Mouse (Mus musculus): Measurements from ENCODE around the gene Jazf1. TPM values are rescaled to one million over a fixed set of nuclear protein-coding genes. Genes with fewer than 3 reads are reported as not detected.

Jazf1 gene
- polyA plus RNA-seq, 1 experiment = 0.43 TPM

- Histone ChIP-seq H3K4me3 (ENCODE audit: extremely low read depth, insufficient read depth, insufficient read length) (no peak overlapping the region), H3K27me3 (ENCODE audit: control insufficient read depth, insufficient read depth, low read length) (no peaks in the 10 kb centered on the region), H3K4me1 (ENCODE audit: control insufficient read depth, insufficient read depth, insufficient read length) (no peaks in the 10 kb centered on the region; the same call in 1 of the 2 replicates), H3K36me3 (ENCODE audit: control insufficient read depth, insufficient read depth, low read length) (no peaks in the 10 kb centered on the region), H3K27ac (ENCODE audit: insufficient read depth, low read length) (no peak overlapping the region)
- no peak for DNase-seq (ENCODE audit: low read depth in 1 of 2, low spot score in 2 of 2)
- WGBS = 89% methylated on average over 9 of the region's 9 CpGs
- no peak for TF ChIP-seq POLR2A (IDR thresholded peaks at IDR 0.05; ENCODE audit: low read depth, low read length)
- TF ChIP-seq CTCF (IDR thresholded peaks at IDR 0.05; ENCODE audit: extremely low read depth, insufficient read depth, insufficient read length, insufficient replicate concordance) = no peak
Observed at GRCm38 (mm10) chr6:52861186-52861820, 207.1 kb downstream of the Jazf1 start.

DNA sequence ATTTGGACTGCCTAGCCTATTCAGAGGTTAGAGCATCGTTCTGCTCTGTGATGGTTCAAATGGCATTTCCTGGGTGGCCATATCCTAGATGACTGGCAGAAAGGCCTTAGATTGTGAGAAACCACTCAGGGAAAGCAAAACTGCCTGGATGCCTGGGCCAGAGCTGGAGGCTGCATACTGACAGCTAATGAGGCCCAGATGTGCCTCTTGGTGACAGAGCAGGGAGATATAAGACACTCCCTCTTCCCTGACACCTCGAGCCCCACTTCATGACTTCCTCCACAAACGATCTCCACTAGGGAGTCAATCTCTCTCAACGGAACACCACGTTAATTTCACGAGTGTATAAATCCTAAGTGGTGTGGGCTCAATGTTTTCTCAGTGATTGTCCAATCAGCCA lies 207.7 kb downstream of the Jazf1 start:
- Histone ChIP-seq H3K36me3 (ENCODE audit: control insufficient read depth, insufficient read depth, low read length) (no peaks in the 10 kb centered on the region), H3K4me1 (ENCODE audit: control insufficient read depth, insufficient read depth, insufficient read length) (no peaks in the 10 kb centered on the region; the same call in 1 of the 2 replicates), H3K4me3 (ENCODE audit: extremely low read depth, insufficient read depth, insufficient read length) (no peak overlapping the region), H3K27me3 (ENCODE audit: control insufficient read depth, insufficient read depth, low read length) (no peaks in the 10 kb centered on the region), H3K27ac (ENCODE audit: insufficient read depth, low read length) (no peak overlapping the region)
- TF ChIP-seq POLR2A (IDR thresholded peaks at IDR 0.05; ENCODE audit: low read depth, low read length) (no peak), CTCF (IDR thresholded peaks at IDR 0.05; ENCODE audit: extremely low read depth, insufficient read depth, insufficient read length, insufficient replicate concordance) (no peak)
- no peak for DNase-seq (ENCODE audit: low read depth in 1 of 2, low spot score in 2 of 2)
- WGBS = 68% methylated on average over 6 of the region's 6 CpGs

DNA sequence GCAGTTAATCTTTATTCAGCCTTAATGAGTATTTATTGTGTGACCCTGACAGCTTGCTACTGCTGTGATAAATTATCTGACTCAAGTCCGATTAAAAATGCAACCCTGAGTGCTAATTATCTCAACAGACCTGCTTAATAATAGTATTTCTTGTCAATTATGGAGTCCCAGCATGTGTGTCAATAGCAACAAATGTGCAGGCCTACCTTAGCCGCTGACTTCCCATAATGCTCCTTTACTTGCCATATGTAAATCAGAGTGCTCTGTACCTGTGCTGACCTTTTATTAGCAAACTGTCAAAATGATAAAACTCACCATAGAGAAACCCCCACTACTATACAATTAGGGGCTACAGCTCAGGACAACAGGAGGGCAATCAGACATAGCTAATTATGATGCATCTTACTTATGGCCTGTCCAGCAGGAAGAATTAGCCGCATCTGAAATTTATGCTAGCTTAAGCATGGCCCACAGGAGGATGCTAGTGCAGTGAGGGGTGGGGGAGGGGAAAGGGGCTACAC lies 209.5 kb downstream of the Jazf1 start:
- H3K27ac ChIP-seq (ENCODE audit: insufficient read depth, low read length) = no peak overlapping the region
- TF ChIP-seq POLR2A (IDR thresholded peaks at IDR 0.05; ENCODE audit: low read depth, low read length) = no peak
- TF ChIP-seq CTCF (IDR thresholded peaks at IDR 0.05; ENCODE audit: extremely low read depth, insufficient read depth, insufficient read length, insufficient replicate concordance) = no peak
- H3K36me3 ChIP-seq (ENCODE audit: control insufficient read depth, insufficient read depth, low read length) = no peaks in the 10 kb centered on the region
- no peaks in the 10 kb centered on the region for H3K4me1 ChIP-seq (ENCODE audit: control insufficient read depth, insufficient read depth, insufficient read length)
- H3K4me3 ChIP-seq (ENCODE audit: extremely low read depth, insufficient read depth, insufficient read length) = no peak overlapping the region
- H3K27me3 ChIP-seq (ENCODE audit: control insufficient read depth, insufficient read depth, low read length) = no peaks in the 10 kb centered on the region
- 95% methylated on average over 3 of the region's 3 CpGs for WGBS
- DNase-seq (ENCODE audit: low read depth in 1 of 2, low spot score in 2 of 2) = no peak

DNA sequence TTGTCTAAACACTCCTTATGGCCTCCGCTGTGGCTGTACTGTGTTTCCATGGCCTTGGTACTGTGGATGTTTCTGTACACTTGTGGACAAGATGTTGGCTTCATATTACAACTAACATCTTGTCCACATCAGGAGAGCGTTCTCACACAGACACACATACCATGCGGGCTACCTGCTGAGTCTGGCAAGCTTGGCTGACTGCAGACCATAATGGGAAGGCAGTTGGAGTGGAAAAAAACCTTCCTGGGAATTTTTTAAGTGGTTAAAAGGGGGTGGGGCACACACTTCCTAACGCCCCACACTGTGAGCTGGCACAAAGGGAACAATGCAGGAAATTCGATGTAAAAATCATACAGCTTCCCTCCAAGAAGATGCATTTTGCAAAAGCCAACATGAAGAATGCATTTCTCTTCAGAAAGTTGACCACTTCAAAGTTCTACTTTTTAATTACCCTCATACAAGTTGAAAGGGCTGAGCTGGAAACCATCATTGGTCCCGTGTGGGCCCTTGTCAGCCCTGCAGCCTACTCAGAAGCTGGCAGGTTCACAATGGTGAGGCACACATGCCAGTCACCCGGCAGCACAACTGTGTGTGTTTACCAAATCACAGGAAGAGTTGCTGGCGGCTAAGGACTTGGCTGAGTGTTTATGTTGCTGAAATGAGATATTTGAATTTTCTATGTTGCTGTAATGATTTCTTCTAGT lies 215.9 kb downstream of the Jazf1 start:
- Histone ChIP-seq H3K36me3 (ENCODE audit: control insufficient read depth, insufficient read depth, low read length) (no peaks in the 10 kb centered on the region), H3K27me3 (ENCODE audit: control insufficient read depth, insufficient read depth, low read length) (no peaks in the 10 kb centered on the region), H3K4me1 (ENCODE audit: control insufficient read depth, insufficient read depth, insufficient read length) (no peaks in the 10 kb centered on the region), H3K4me3 (ENCODE audit: extremely low read depth, insufficient read depth, insufficient read length) (no peak overlapping the region), H3K27ac (ENCODE audit: insufficient read depth, low read length) (no peak overlapping the region)
- TF ChIP-seq CTCF (IDR thresholded peaks at IDR 0.05; ENCODE audit: extremely low read depth, insufficient read depth, insufficient read length, insufficient replicate concordance) (no peak), POLR2A (IDR thresholded peaks at IDR 0.05; ENCODE audit: low read depth, low read length) (no peak)
- no peak for DNase-seq (ENCODE audit: low read depth in 1 of 2, low spot score in 2 of 2)
- WGBS = 73% methylated on average over 8 of the region's 8 CpGs

- Histone ChIP-seq H3K4me3 (ENCODE audit: extremely low read depth, insufficient read depth, insufficient read length) (no peak overlapping the region), H3K4me1 (ENCODE audit: control insufficient read depth, insufficient read depth, insufficient read length) (no peaks in the 10 kb centered on the region), H3K27me3 (ENCODE audit: control insufficient read depth, insufficient read depth, low read length) (no peaks in the 10 kb centered on the region), H3K36me3 (ENCODE audit: control insufficient read depth, insufficient read depth, low read length) (no peaks in the 10 kb centered on the region), H3K27ac (ENCODE audit: insufficient read depth, low read length) (no peak overlapping the region)
- TF ChIP-seq POLR2A (IDR thresholded peaks at IDR 0.05; ENCODE audit: low read depth, low read length) = no peak
- TF ChIP-seq CTCF (IDR thresholded peaks at IDR 0.05; ENCODE audit: extremely low read depth, insufficient read depth, insufficient read length, insufficient replicate concordance) = no peak
- 79% methylated on average over 3 of the region's 3 CpGs for whole genome bisulfite sequencing
- no peak for DNase-seq (ENCODE audit: low read depth in 1 of 2, low spot score in 2 of 2)
Observed at GRCm38 (mm10) chr6:52851975-52852374, 216.5 kb downstream of the Jazf1 start.

DNA sequence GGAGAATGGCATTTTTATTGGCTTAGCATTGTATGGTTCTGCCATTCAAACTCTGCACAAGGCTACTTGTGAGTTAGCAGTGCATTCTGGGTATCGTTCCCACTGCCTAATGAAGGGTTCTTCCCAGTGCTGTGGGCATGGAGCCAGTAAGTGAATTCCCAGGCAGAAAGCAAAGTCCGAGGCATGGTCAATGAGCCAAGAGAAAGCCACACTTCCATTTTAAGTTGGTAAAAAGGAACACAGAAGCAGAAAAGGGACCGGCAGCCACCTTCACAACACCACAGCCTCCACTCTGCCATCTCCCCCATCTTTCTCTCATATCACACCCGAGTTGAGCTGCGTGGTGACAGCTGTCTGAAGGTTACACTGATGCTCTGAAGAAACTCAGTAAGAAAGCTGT lies 217.4 kb downstream of the Jazf1 start:
- no peaks in the 10 kb centered on the region for H3K4me1 ChIP-seq (ENCODE audit: control insufficient read depth, insufficient read depth, insufficient read length)
- H3K27ac ChIP-seq (ENCODE audit: insufficient read depth, low read length) = no peak overlapping the region
- 79% methylated on average over 5 of the region's 5 CpGs for WGBS
- TF ChIP-seq POLR2A (IDR thresholded peaks at IDR 0.05; ENCODE audit: low read depth, low read length) (no peak), CTCF (IDR thresholded peaks at IDR 0.05; ENCODE audit: extremely low read depth, insufficient read depth, insufficient read length, insufficient replicate concordance) (no peak)
- DNase-seq (ENCODE audit: low read depth in 1 of 2, low spot score in 2 of 2) = no peak
- no peaks in the 10 kb centered on the region for H3K36me3 ChIP-seq (ENCODE audit: control insufficient read depth, insufficient read depth, low read length)
- no peaks in the 10 kb centered on the region for H3K27me3 ChIP-seq (ENCODE audit: control insufficient read depth, insufficient read depth, low read length)
- no peak overlapping the region for H3K4me3 ChIP-seq (ENCODE audit: extremely low read depth, insufficient read depth, insufficient read length)

- H3K4me1 ChIP-seq (ENCODE audit: control insufficient read depth, insufficient read depth, insufficient read length) = no peaks in the 10 kb centered on the region
- no peak overlapping the region for H3K27ac ChIP-seq (ENCODE audit: insufficient read depth, low read length)
- 76% methylated on average over 6 of the region's 6 CpGs for WGBS
Observed at GRCm38 (mm10) chr6:52848199-52848598, 220.2 kb downstream of the Jazf1 start.

More at GRCm38 (mm10) chr6:52848199-52848598, 220.2 kb downstream of the Jazf1 start:
- H3K27me3 ChIP-seq (ENCODE audit: control insufficient read depth, insufficient read depth, low read length) = no peaks in the 10 kb centered on the region
- no peaks in the 10 kb centered on the region for H3K36me3 ChIP-seq (ENCODE audit: control insufficient read depth, insufficient read depth, low read length)
- no peak for DNase-seq (ENCODE audit: low read depth in 1 of 2, low spot score in 2 of 2)
- H3K4me3 ChIP-seq (ENCODE audit: extremely low read depth, insufficient read depth, insufficient read length) = no peak overlapping the region
- no peak for TF ChIP-seq POLR2A (IDR thresholded peaks at IDR 0.05; ENCODE audit: low read depth, low read length)
- TF ChIP-seq CTCF (IDR thresholded peaks at IDR 0.05; ENCODE audit: extremely low read depth, insufficient read depth, insufficient read length, insufficient replicate concordance) = no peak

All from spleen, adult 2 months (tissue).